ENCODE assay signal across 11 mouse cellular contexts in the genomic region with DNA sequence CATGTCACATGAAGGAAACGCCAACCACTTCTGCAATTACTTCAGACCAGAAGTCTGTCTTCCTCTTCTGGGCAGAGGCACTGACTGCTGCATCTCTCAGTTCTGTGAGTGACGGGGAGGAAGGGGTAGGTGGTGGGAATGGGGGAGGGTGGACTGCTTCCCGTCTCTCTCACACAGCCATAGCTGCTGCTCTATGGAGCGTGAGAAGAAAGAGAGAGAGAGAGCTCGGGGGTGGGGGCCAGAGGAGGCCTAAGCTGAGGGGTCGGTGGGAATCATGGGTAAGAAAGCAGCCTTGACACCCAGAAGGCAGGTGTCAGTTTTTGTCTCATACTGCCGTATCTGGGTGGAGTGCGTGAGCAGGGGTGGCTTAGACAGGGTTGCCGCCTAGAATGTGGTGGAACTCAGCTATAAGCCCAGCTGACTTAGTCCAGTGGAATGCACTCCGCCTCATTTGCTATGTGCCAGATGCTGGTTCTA. TPM values are rescaled to one million over a fixed set of nuclear protein-coding genes. Genes with fewer than 3 reads are reported as not detected.
DNase-seq lines count a peak whose midpoint lies in the region; ATAC-seq and TF ChIP-seq lines count a peak whose summit lies in the region.
"Had no signal": no experiment of that assay in that cellular context is flagged by ENCODE, and none has a peak within 500 bp of the region (broad histone marks: within the 10 kb centered on the region; RNA-seq: fewer than 3 reads in every experiment).

No protein-coding gene starts in this region.

- no peak overlapping the region for H3K4me2 ChIP-seq in heart, embryonic 16.5 days (ENCODE audit: low read depth, low read length)
- no peak overlapping the region for H3K4me2 ChIP-seq in liver, embryonic 13.5 days

- 56% methylated on average over 10 of the region's 10 CpGs for WGBS in heart, embryonic 16.5 days
- 21% methylated on average over 10 of the region's 10 CpGs for WGBS in spleen, adult 2 months
- WGBS in liver, embryonic 13.5 days (ENCODE audit: insufficient replicate concordance) = 41% methylated on average over 10 of the region's 10 CpGs

- peak; percentile 71 for ATAC-seq in heart, embryonic 16.5 days (replicated peaks; ENCODE audit: extremely low read depth, insufficient read depth, low FRiP score)
- peak; percentile 54 for ATAC-seq in liver, embryonic 13.5 days (ENCODE audit: low read depth)

- peaks cover 2% of the 10 kb centered on the region; the same call in 1 of the 2 replicates for H3K4me1 ChIP-seq in heart, embryonic 16.5 days (ENCODE audit: control insufficient read depth, insufficient read depth, low read length)
- H3K4me1 ChIP-seq in spleen, adult 2 months (ENCODE audit: control insufficient read depth, insufficient read depth, insufficient read length) = peaks cover 9% of the 10 kb centered on the region
- H3K4me1 ChIP-seq in liver, embryonic 13.5 days (replicated peaks) = peaks cover 15% of the 10 kb centered on the region

- TF ChIP-seq CTCF in spleen, adult 2 months (IDR thresholded peaks at IDR 0.05; ENCODE audit: extremely low read depth, insufficient read depth, insufficient read length, insufficient replicate concordance) = no peak

- H3K9ac ChIP-seq in heart, embryonic 16.5 days (ENCODE audit: low read length) = no peak overlapping the region
- no peak overlapping the region for H3K9ac ChIP-seq in liver, embryonic 13.5 days

- no peaks in the 10 kb centered on the region for H3K9me3 ChIP-seq in heart, embryonic 16.5 days (replicated peaks; ENCODE audit: control insufficient read depth, low read length)
- no peaks in the 10 kb centered on the region for H3K9me3 ChIP-seq in liver, embryonic 13.5 days (replicated peaks)

- H3K27ac ChIP-seq in heart, embryonic 16.5 days (ENCODE audit: low read length) = no peak overlapping the region
- H3K27ac ChIP-seq in spleen, adult 2 months (ENCODE audit: insufficient read depth, low read length) = peak overlapping the region; percentile 1; the same call in 1 of the 2 replicates
- no peak overlapping the region for H3K27ac ChIP-seq in liver, embryonic 13.5 days

- no peak for TF ChIP-seq POLR2A in spleen, adult 2 months (IDR thresholded peaks at IDR 0.05; ENCODE audit: low read depth, low read length)

- H3K27me3 ChIP-seq in heart, embryonic 16.5 days (ENCODE audit: control insufficient read depth, insufficient read depth, low read length) = no peaks in the 10 kb centered on the region
- no peaks in the 10 kb centered on the region for H3K27me3 ChIP-seq in spleen, adult 2 months (ENCODE audit: control insufficient read depth, insufficient read depth, low read length)
- H3K27me3 ChIP-seq in liver, embryonic 13.5 days = no peaks in the 10 kb centered on the region

- no peak for DNase-seq in heart, postnatal 36 days
- no peak for DNase-seq in spleen, adult 2 months (ENCODE audit: low read depth in 1 of 2, low spot score in 2 of 2)
- no peak for DNase-seq in spleen, postnatal 14 days (ENCODE audit: low spot score in 2 of 2)
- no peak for DNase-seq in liver, embryonic 13.5 days
- DNase-seq in thymus, postnatal 14 days = peak; percentile 49
- DNase-seq in left cerebral cortex, adult 9 months (ENCODE audit: low spot score in 2 of 2) = no peak
- DNase-seq in adrenal gland, adult 18-20 months (ENCODE audit: low spot score in 2 of 2) = no peak
- DNase-seq: cerebellum, adult 18-20 months had no signal

- no peak overlapping the region for H3K4me3 ChIP-seq in heart, embryonic 16.5 days (ENCODE audit: low read length)
- H3K4me3 ChIP-seq in spleen, adult 2 months (ENCODE audit: extremely low read depth, insufficient read depth, insufficient read length) = no peak overlapping the region
- no peak overlapping the region for H3K4me3 ChIP-seq in liver, embryonic 13.5 days (replicated peaks)

- peaks cover 4% of the 10 kb centered on the region for H3K36me3 ChIP-seq in heart, embryonic 16.5 days (ENCODE audit: control insufficient read depth, insufficient read depth)
- no peaks in the 10 kb centered on the region for H3K36me3 ChIP-seq in spleen, adult 2 months (ENCODE audit: control insufficient read depth, insufficient read depth, low read length)
- H3K36me3 ChIP-seq in liver, embryonic 13.5 days = peaks cover 90% of the 10 kb centered on the region

- intact Hi-C loops in heart, postnatal 36 days (cut with DNase I) = no loop called here

RNA-seq across cellular contexts. Expression of gene Gsg1, which starts 25.6 kb away (rescaled TPM):
- polyA plus RNA-seq in heart, embryonic 16.5 days (2015; fragmentation: Nextera tagmentation; extraction: Ambion mirVana) = 0.64 and 0.66 TPM in 2 replicates
- total RNA-seq in heart, postnatal 36 days (2021) = under 1 TPM; 0.24 to 0.47 TPM
- polyA plus RNA-seq in spleen, adult 2 months (2012; rRNA removed) = 0.83 and 1.1 TPM in 2 replicates
- 0.15 and 0.16 TPM in 2 replicates for polyA plus RNA-seq in liver, embryonic 13.5 days (2015; fragmentation: Nextera tagmentation; extraction: Ambion mirVana)
- not detected for total RNA-seq in adrenal gland, adult 18-20 months (2021)
- total RNA-seq: layer of hippocampus, postnatal 25 days; MEL had no signal

RNA-seq across cellular contexts. Expression of gene Hebp1, which starts 30.7 kb away (rescaled TPM):
- 11.9 and 15.1 TPM in 2 replicates for polyA plus RNA-seq in heart, embryonic 16.5 days (2015; fragmentation: Nextera tagmentation; extraction: Ambion mirVana)
- 10 to 100 TPM; 50.3 to 53.5 TPM for total RNA-seq in heart, postnatal 36 days (2021)
- polyA plus RNA-seq in spleen, adult 2 months (2012; rRNA removed) = 52.5 and 53.8 TPM in 2 replicates
- 129 and 141 TPM in 2 replicates for polyA plus RNA-seq in liver, embryonic 13.5 days (2015; fragmentation: Nextera tagmentation; extraction: Ambion mirVana)
- total RNA-seq in adrenal gland, adult 18-20 months (2021) = 10 to 100 TPM; 17.3 to 46.7 TPM

RNA-seq across cellular contexts. Expression of gene Fam234b, which starts 30.7 kb away (rescaled TPM):
- 11.0 and 12.2 TPM in 2 replicates for polyA plus RNA-seq in heart, embryonic 16.5 days (2015; fragmentation: Nextera tagmentation; extraction: Ambion mirVana)
- total RNA-seq in heart, postnatal 36 days (2021) = 1 to 10 TPM; 7.0 to 9.2 TPM
- 13.5 and 16.3 TPM in 2 replicates for polyA plus RNA-seq in spleen, adult 2 months (2012; rRNA removed)
- 30.1 and 43.5 TPM in 2 replicates for polyA plus RNA-seq in liver, embryonic 13.5 days (2015; fragmentation: Nextera tagmentation; extraction: Ambion mirVana)
- total RNA-seq in adrenal gland, adult 18-20 months (2021) = 10 to 100 TPM; 14.7 to 16.9 TPM
